Mouse (Mus musculus) C2C12 (cell line): Measurements from ENCODE around the gene Gm20388.

ENCODE experiments used
- CEBPB ChIP-seq: IDR thresholded peaks from one replicate; pipeline ENCODE4 v1.6.1; 2011; ENCODE audit warnings: low read depth, mild to moderate bottlenecking, control low read depth, moderate library complexity
- CTCF ChIP-seq: IDR thresholded peaks from one replicate; pipeline ENCODE4 v1.5.1; 2011; ENCODE audit not compliant: control insufficient read depth, insufficient read depth, insufficient read length
- MYOD1 ChIP-seq: IDR thresholded peaks from one replicate; pipeline ENCODE4 v1.6.1; 2011; ENCODE audit warnings: low read depth; ENCODE audit not compliant: control insufficient read depth, insufficient read length
- MYOG ChIP-seq: IDR thresholded peaks from one replicate; pipeline ENCODE4 v1.6.1; 2011; ENCODE audit not compliant: control insufficient read depth, insufficient read length; ENCODE audit errors: extremely low read depth
- USF1 ChIP-seq: IDR thresholded peaks from one replicate; pipeline ENCODE4 v1.6.1; 2011; ENCODE audit warnings: low read depth, mild to moderate bottlenecking, control low read depth, moderate library complexity

DNA sequence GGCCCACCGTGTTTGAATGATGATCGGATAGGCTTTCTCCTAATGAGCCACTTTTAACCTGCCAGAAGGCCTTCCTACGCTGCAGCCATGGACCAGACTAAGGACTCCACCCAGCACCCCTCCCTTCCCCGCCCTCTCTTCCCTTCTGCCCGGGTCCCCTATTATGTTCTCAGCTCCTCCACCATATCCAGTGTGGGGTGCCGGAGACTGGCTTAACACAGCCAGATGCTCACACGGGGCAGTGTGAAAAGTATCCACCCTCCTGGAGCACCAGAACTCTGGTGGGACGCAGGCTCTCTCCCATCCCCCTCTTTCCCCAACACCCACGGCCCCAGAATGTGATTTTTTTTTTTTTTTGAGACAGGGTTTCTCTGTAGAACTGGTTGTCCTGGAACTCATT is 2662.9 kb downstream of the Gm20388 start:
- TF ChIP-seq CTCF (no peak), CEBPB (no peak), USF1 (no peak), MYOG (no peak), MYOD1 (no peak)
